Mouse (Mus musculus) cerebellum, adult 8-10 months (tissue): Measurements from ENCODE around the gene Vtcn1.

Experiments used
- DNase-seq: peaks from one replicate; pipeline ENCODE4 v3.0.0; 2022

Gene Vtcn1

DNA sequence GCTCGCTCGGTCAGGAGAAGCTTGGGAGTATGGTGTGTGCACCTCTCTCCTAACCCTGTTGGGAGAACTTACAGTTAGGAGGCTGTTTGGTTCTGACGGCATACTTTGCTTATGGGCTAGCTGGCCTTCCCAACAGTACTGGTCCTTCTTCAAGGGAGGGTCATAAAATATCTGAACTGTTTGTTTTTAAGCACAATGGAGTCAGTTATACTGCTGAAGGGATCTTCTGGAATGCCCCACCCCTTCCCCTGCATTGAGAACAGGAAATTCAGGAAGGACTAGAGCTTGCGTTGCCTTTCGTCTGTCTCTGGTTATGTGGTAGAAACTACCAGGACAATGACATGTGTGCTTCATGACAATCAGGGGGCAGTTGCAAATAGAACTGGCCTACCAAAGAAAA is 31.9 kb downstream of the Vtcn1 start:
- no peak for DNase-seq

DNA sequence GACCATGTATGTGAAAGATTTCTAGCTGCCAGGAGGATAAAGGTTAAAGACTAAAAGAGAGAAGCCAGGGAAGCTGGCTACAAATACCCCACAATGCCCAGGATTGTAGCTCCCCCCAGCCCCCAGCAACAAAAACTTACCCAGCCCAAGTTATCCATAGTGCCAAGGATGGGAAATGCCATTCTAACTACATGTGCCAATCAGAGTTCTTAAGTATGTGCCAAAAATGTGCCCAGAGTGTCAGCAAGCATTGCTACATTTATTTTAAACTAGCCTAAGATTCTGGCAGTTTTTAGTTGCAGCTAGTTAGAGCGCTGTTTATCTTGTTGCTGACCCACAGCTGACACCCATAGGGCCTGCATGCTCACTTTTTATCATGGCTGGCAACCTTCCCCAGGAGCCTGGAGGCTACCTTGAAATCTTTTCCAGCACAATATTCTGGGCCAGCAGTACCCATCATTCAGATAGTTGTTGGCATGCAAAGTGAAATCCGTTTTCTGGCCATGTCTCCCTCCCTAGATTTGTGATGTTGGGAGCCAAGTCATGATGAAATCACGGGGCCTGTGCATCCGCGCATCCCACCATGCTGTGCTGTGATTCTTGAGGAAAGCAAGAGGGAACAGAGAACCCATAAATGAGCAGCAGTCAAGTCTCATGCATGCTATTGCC is 33.2 kb downstream of the Vtcn1 start:
- no peak for DNase-seq

- DNase-seq: no peak
These were observed 36.3 kb downstream of the Vtcn1 start for GRCm38 (mm10) chr3:100861307-100862303.

- DNase-seq: no peak
These were observed 41.7 kb downstream of the Vtcn1 start for GRCm38 (mm10) chr3:100866946-100867345.

DNA sequence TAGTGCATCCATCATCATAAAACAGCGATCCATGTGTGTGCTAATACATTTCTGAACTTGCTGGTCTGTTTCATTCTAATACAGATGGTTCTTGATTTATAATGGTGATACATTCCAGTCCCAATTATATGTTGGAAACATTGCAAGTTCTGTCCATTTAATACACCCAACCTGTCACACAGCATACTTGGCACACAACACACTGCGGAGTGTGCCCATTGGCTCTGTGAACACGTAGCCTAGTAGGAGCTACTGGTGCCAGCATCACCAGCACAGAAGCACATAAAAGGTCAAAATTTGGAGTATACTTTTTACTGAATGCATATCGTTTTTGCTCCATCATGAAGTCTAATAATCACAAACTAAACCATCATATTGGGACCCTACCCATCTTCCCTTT is 51.8 kb downstream of the Vtcn1 start:
- no peak for DNase-seq

GRCm38 (mm10) chr3:100881403-100881802 is 56.1 kb downstream of the Vtcn1 start:
- no peak for DNase-seq

- no peak for DNase-seq
These were observed 56.8 kb downstream of the Vtcn1 start for GRCm38 (mm10) chr3:100881843-100882634.

- DNase-seq: no peak
These were observed 64.0 kb downstream of the Vtcn1 start for GRCm38 (mm10) chr3:100889234-100889633.

- DNase-seq: no peak
These were observed 65.1 kb downstream of the Vtcn1 start for GRCm38 (mm10) chr3:100890406-100890805.

GRCm38 (mm10) chr3:100892383-100893335 is 67.4 kb downstream of the Vtcn1 start:
- DNase-seq: peak; percentile 2

DNA sequence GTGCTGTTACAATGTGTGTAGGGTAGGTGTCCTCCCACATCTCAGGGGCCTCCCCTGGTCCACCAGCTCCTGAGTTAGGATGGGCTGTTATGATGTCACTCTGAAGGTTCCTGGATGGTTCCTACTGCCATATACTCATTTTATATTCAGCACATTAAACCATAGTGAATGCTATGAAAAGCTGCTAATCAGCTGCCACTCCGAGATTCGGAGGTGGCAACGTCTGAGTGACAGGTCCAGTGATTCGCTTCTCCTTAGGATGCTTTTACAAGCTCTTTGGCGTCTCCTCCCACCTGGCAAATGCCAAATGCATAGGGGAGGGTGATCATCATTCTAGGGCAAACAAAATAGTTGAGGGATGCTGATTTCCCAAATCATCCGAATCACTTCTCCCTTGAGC is 70.2 kb downstream of the Vtcn1 start:
- no peak for DNase-seq

DNA sequence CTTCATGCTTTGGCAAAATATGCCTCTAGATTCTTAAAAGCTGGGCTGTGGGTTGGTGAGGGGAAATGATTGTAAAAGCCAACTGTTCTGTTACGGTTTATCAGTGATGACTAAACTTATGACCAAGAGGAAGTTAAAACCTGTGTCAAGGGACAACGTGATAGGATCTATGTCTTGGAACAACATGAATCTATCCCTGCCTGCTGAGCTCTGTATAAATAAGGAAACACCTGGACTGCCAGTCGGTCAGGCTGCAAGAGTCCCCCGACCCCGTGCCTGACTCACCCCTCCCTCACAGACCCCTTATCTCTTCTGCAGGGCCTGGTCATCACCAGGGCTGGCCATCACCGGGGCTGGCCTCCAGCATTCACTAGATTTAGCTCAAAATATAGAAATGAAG is 80.9 kb downstream of the Vtcn1 start:
- DNase-seq: no peak

- DNase-seq: no peak
These were observed 81.7 kb downstream of the Vtcn1 start for GRCm38 (mm10) chr3:100906916-100907315.

DNA sequence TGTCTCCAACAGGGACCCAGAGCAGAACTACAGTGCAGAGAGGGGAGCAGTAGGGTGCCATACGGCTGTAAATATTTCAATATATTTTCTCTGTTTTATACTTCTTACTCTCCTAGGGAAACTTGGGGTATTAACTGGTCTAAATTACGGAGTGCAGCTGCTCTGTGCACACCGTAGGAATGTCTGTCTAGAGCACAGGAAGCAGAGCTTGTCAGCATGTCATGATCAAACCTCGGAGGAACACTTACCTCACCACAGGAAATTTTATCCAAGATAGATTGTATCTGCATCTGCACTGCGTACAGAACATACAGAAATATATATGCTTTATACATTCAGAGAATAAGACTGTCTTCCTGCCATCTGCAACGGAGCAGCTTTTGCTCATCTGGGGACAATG is 83.3 kb downstream of the Vtcn1 start:
- no peak for DNase-seq

- no peak for DNase-seq
These were observed 85.4 kb downstream of the Vtcn1 start for GRCm38 (mm10) chr3:100910621-100911020.

DNA sequence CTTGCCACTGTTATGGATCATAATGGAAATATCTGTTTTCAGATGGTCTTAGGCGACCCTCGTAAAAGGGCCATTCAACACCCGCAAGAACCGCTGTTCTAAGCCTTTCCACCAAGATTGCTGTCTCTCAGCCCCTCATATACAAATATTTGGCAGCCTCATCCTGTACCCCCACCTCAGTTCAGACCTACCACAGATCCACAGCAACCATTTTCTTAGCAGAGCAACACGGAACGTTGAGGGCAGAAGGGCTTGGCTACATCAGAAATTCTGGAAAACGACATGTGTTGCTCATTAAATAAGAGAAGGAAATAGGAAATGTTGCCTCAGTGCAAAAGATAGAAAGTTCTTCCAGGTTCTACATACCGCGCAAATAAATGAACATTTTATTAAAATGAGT is 85.8 kb downstream of the Vtcn1 start:
- DNase-seq: no peak

GRCm38 (mm10) chr3:100911498-100912213 is 86.4 kb downstream of the Vtcn1 start:
- no peak for DNase-seq

- DNase-seq: no peak
These were observed 91.6 kb downstream of the Vtcn1 start for GRCm38 (mm10) chr3:100916844-100917243.

DNA sequence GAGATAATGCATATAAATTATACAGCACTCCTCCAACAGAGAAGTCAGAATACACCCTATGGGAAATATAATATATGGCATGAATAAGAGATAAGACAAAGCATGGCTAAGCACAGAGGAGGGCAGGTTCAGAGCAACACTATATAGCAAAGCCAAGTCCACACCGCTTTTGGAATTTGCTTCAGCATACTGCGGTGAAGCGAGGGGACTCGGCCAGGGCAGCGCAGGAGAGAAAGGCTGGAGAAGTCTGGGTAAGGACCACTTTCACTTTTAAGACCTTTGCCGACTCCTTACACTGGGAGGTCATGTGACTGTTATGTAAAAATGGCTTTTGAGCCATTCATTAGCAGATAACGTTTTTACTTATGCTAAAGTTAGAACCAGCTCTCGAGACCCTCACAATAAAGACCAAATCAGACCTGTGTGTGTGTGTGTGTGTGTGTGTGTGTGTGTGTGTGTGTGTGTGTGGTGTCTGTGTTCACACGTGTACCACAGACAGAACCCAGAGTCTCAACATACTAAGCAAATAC is 95.4 kb downstream of the Vtcn1 start:
- DNase-seq: no peak

DNA sequence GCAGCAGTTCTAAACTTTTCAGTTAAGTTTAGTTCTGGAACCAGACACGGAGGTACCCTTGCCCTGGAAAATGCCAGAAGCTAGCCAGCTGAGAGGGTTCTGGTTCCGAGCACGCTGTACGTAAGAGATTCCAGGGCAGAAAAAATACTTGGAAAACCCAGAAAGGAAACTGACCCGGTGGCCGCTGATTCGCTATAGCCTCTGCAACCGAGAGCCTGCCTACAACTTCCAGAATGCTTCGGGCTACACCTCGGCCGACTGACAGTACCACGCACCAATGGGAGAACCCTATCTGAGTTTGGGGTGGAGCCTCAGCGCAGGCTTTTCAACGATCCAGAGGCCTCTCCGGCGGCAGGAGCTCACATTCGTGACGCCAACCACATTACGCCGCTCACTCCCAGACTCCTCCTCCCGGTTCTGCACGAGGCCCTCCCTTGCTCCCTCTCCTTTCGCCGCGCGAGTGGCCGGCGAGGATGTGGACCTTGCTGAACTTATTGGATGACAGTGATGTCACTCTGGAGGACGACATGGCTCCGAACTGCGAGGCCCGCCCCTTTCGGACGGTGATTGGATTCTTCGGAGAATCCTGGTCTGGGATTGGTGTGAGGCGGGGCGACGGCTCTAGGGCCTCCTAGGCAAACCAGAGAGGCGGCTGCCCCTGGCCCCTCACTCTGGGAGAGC is 96.7 kb downstream of the Vtcn1 start, which contains the start of gene Trim45:
Gene Trim45 (plus strand): TSS at position 378 of the 681 bp plus-strand sequence.
- peak; percentile 98 for DNase-seq
